Mouse (Mus musculus): ENCODE data around the gene Cd300lf. TPM values are rescaled to one million over a fixed set of nuclear protein-coding genes. Genes with fewer than 3 reads are reported as not detected.

The Cd300lf gene
- total and polyA plus RNA-seq, 2 experiments from 2014 or later = 0.10 to 0.16 TPM

GRCm38 (mm10) chr11:115131768-115132381 lies 1.9 kb downstream of the Cd300lf start:
- Histone ChIP-seq H3K9ac (replicated peaks; ENCODE audit: low read length, poor library complexity, severe bottlenecking) (no peak overlapping the region), H3K27me3 (ENCODE audit: insufficient read depth, low read length) (no peaks in the 10 kb centered on the region), H3K4me1 (ENCODE audit: insufficient read depth, low read length) (no peaks in the 10 kb centered on the region), H3K27ac (ENCODE audit: low read depth, low read length) (no peak overlapping the region), H3K36me3 (ENCODE audit: insufficient read depth, low read length) (no peaks in the 10 kb centered on the region), H3K4me2 (ENCODE audit: low read depth, low read length, poor library complexity, severe bottlenecking) (no peak overlapping the region), H3K9me3 (ENCODE audit: low read length) (no peaks in the 10 kb centered on the region), H3K4me3 (ENCODE audit: low read depth, low read length) (no peak overlapping the region)
- DNase-seq (ENCODE audit: low spot score) (no peak), ATAC-seq (ENCODE audit: low FRiP score) (no peak)
- no peak for TF ChIP-seq CTCF (IDR thresholded peaks at IDR 0.05)
- 88% methylated on average over 8 of the region's 8 CpGs for WGBS

- no peak for TF ChIP-seq CTCF (IDR thresholded peaks at IDR 0.05)
- ATAC-seq (ENCODE audit: low FRiP score) (no peak), DNase-seq (ENCODE audit: low spot score) (no peak)
- Histone ChIP-seq H3K4me3 (ENCODE audit: low read depth, low read length) (no peak overlapping the region), H3K4me2 (ENCODE audit: low read depth, low read length, poor library complexity, severe bottlenecking) (no peak overlapping the region), H3K27ac (ENCODE audit: low read depth, low read length) (no peak overlapping the region), H3K9ac (replicated peaks; ENCODE audit: low read length, poor library complexity, severe bottlenecking) (no peak overlapping the region), H3K36me3 (ENCODE audit: insufficient read depth, low read length) (no peaks in the 10 kb centered on the region), H3K4me1 (ENCODE audit: insufficient read depth, low read length) (no peaks in the 10 kb centered on the region), H3K9me3 (ENCODE audit: low read length) (no peaks in the 10 kb centered on the region), H3K27me3 (ENCODE audit: insufficient read depth, low read length) (no peaks in the 10 kb centered on the region)
- 89% methylated on average over 13 of the region's 13 CpGs for WGBS
Observed at GRCm38 (mm10) chr11:115129508-115130126, 4.2 kb downstream of the Cd300lf start.

DNA sequence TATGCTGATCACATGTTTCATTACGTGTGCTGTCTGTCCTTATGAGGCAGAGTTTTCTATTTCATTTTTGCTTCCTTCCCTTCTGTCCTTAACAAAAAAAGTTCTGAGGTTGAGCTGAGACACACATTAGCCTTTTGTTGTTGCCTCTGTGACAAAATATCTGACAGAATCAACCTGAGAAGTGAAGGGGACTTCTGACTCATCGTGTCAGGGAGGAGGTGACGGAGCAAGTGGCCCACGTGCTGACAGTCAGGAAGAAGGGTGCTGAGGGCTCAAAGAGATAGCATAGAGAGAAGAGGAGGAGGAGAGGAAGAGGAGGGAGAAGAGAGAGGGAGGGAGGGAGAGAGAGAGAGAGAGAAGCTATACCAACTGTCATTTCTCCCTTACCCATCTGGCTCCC lies 5.3 kb downstream of the Cd300lf start:
- H3K9ac ChIP-seq (replicated peaks; ENCODE audit: low read length, poor library complexity, severe bottlenecking) = no peak overlapping the region
- no peaks in the 10 kb centered on the region for H3K9me3 ChIP-seq (ENCODE audit: low read length)
- no peak overlapping the region for H3K4me3 ChIP-seq (ENCODE audit: low read depth, low read length)
- no peaks in the 10 kb centered on the region for H3K4me1 ChIP-seq (ENCODE audit: insufficient read depth, low read length)
- DNase-seq (ENCODE audit: low spot score) (no peak), ATAC-seq (ENCODE audit: low FRiP score) (no peak)
- no peak for TF ChIP-seq CTCF (IDR thresholded peaks at IDR 0.05)
- H3K27me3 ChIP-seq (ENCODE audit: insufficient read depth, low read length) = no peaks in the 10 kb centered on the region
- H3K4me2 ChIP-seq (ENCODE audit: low read depth, low read length, poor library complexity, severe bottlenecking) = no peak overlapping the region
- H3K27ac ChIP-seq (ENCODE audit: low read depth, low read length) = no peak overlapping the region
- 81% methylated on average over 4 of the region's 4 CpGs for WGBS
- H3K36me3 ChIP-seq (ENCODE audit: insufficient read depth, low read length) = no peaks in the 10 kb centered on the region

DNA sequence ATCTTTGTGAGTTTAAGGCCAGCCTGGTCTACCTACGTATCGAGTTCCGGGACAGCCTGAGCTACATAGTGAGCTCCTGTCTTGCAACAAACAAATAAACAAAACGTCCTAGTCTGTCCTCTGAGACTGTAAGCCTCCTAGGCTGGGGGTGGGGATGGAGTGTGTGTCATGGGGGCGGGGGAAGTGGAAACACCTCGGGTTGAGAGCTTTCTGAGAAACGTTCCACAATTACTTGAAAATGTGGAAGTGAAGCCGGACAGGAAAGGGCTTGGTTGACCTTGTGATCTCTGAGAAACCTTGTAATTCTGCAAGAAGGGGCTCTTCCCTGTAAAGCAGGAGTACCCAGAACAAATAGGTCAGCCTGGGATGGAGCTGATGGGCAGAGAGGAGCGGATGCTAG lies 14.4 kb downstream of the Cd300lf start:
- no peak for ATAC-seq (ENCODE audit: low FRiP score)
- Histone ChIP-seq H3K9me3 (ENCODE audit: low read length) (no peaks in the 10 kb centered on the region), H3K9ac (replicated peaks; ENCODE audit: low read length, poor library complexity, severe bottlenecking) (no peak overlapping the region), H3K4me3 (ENCODE audit: low read depth, low read length) (no peak overlapping the region), H3K36me3 (ENCODE audit: insufficient read depth, low read length) (no peaks in the 10 kb centered on the region), H3K4me1 (ENCODE audit: insufficient read depth, low read length) (no peaks in the 10 kb centered on the region), H3K27me3 (ENCODE audit: insufficient read depth, low read length) (no peaks in the 10 kb centered on the region), H3K27ac (ENCODE audit: low read depth, low read length) (no peak overlapping the region), H3K4me2 (ENCODE audit: low read depth, low read length, poor library complexity, severe bottlenecking) (no peak overlapping the region)
- no peak for DNase-seq (ENCODE audit: low spot score)
- WGBS = 75% methylated on average over 9 of the region's 9 CpGs
- TF ChIP-seq CTCF (IDR thresholded peaks at IDR 0.05) = no peak

DNA sequence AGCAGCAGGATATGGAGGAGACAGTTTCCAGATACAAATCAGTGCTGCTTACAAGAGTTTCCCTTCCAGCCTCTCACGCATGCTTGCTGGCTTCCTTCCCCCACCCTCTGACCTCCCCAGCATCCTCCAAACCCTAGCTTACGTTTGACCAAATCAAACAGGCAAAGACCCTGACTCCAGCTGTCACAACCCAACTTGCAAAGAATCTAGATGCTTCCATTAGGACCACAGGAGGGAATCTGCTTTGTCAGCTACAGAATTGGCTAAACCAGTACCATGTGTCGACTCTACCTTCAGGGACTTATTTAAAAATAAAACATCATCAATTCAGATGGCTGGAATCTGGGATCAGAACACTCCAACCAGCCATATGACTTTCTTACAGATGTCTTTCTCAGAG lies 21.6 kb downstream of the Cd300lf start:
- no peak overlapping the region for H3K27ac ChIP-seq (ENCODE audit: low read depth, low read length)
- no peak overlapping the region for H3K4me2 ChIP-seq (ENCODE audit: low read depth, low read length, poor library complexity, severe bottlenecking)
- H3K9ac ChIP-seq (replicated peaks; ENCODE audit: low read length, poor library complexity, severe bottlenecking) = no peak overlapping the region
- H3K9me3 ChIP-seq (ENCODE audit: low read length) = no peaks in the 10 kb centered on the region
- no peak overlapping the region for H3K4me3 ChIP-seq (ENCODE audit: low read depth, low read length)
- H3K4me1 ChIP-seq (ENCODE audit: insufficient read depth, low read length) = 0 out of 2 replicates have a peak, but pooled peaks cover 3% of the 10 kb centered on the region
- WGBS = 61% methylated on average over 3 of the region's 3 CpGs
- H3K27me3 ChIP-seq (ENCODE audit: insufficient read depth, low read length) = no peaks in the 10 kb centered on the region
- ATAC-seq (ENCODE audit: low FRiP score) = no peak
- DNase-seq (ENCODE audit: low spot score) = no peak
- TF ChIP-seq CTCF (IDR thresholded peaks at IDR 0.05) = no peak
- H3K36me3 ChIP-seq (ENCODE audit: insufficient read depth, low read length) = no peaks in the 10 kb centered on the region

DNA sequence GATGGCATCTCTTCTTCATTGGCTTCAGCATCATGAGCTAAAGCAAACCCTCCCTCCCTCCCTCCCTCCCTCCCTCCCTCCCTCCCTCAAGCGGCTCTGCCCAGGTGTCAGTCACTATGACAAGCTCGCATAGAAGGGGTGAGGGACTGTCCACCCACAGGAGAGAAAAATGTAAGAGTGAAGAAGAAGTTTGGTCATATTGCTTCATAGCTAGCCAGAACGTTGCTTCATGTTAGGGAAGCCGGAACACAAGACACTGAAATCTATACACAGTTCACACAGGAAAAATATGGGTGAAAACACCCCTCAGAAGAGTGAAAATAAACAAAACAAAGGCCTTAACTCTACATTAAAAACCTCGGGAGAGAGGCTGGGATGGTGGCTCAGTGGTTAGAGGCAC lies 23.5 kb downstream of the Cd300lf start:
- Histone ChIP-seq H3K27me3 (ENCODE audit: insufficient read depth, low read length) (no peaks in the 10 kb centered on the region), H3K4me3 (ENCODE audit: low read depth, low read length) (no peak overlapping the region), H3K27ac (ENCODE audit: low read depth, low read length) (no peak overlapping the region), H3K4me2 (ENCODE audit: low read depth, low read length, poor library complexity, severe bottlenecking) (no peak overlapping the region), H3K4me1 (ENCODE audit: insufficient read depth, low read length) (0 out of 2 replicates have a peak, but pooled peaks cover 3% of the 10 kb centered on the region), H3K9me3 (ENCODE audit: low read length) (no peaks in the 10 kb centered on the region), H3K9ac (replicated peaks; ENCODE audit: low read length, poor library complexity, severe bottlenecking) (no peak overlapping the region), H3K36me3 (ENCODE audit: insufficient read depth, low read length) (no peaks in the 10 kb centered on the region)
- ATAC-seq (ENCODE audit: low FRiP score) (no peak), DNase-seq (ENCODE audit: low spot score) (no peak)
- 84% methylated on average over 4 of the region's 5 CpGs for WGBS
- TF ChIP-seq CTCF (IDR thresholded peaks at IDR 0.05) = no peak

All from midbrain, postnatal 0 days (tissue).